Mouse (Mus musculus) bone marrow macrophage, adult 2 months (primary cell): Measurements from ENCODE around the gene Fancc.

Experiments used
- CTCF ChIP-seq: IDR thresholded peaks from 2 replicates; pipeline ENCODE4 v1.5.1; 2012; ENCODE audit warnings: low read depth, mild to moderate bottlenecking, low read length, moderate library complexity
- POLR2A ChIP-seq: IDR thresholded peaks from 2 replicates; pipeline ENCODE4 v1.6.1; 2012; ENCODE audit warnings: mild to moderate bottlenecking, low read depth, low read length, borderline replicate concordance

GRCm38 (mm10) chr13:63516535-63516934 lies 19.5 kb upstream of the Fancc start:
- TF ChIP-seq POLR2A = no peak
- no peak for TF ChIP-seq CTCF
